Mouse (Mus musculus) cerebellum, postnatal 10 days (tissue): ENCODE data around the gene Nmnat1.
"Not testable (repeated sequence)": the region's sequence is repeated elsewhere in the genome, so short reads cannot be mapped to it uniquely, and the experiment has no call there.

ENCODE experiments used
- DNase-seq, 2 experiments: peaks; one replicate each; pipeline ENCODE4 v3.0.0; 2021; ENCODE audit warnings: mixed read lengths in 2 of 2

Gene Nmnat1

GRCm38 (mm10) chr4:149489415-149490240, 4.6 kb upstream of the Nmnat1 start:
- no peak for DNase-seq

GRCm38 (mm10) chr4:149487729-149488128, 2.7 kb upstream of the Nmnat1 start:
- no peak for DNase-seq

- peak; percentile 29 to 34 for DNase-seq
Observed at GRCm38 (mm10) chr4:149485825-149486206, 814 bp upstream of the Nmnat1 start.

GRCm38 (mm10) chr4:149484566-149484965, 436 bp downstream of the Nmnat1 start:
- no peak for DNase-seq

GRCm38 (mm10) chr4:149477078-149477477, 7.9 kb downstream of the Nmnat1 start, which contains the start of gene Tmem274:
Tmem274 (plus strand) TSS chr4:149477378.
- DNase-seq: no peak

GRCm38 (mm10) chr4:149475096-149475495, 9.9 kb downstream of the Nmnat1 start:
- DNase-seq: peak; percentile 52 to 54

- DNase-seq: no peak
Observed at GRCm38 (mm10) chr4:149469557-149469956, 15.4 kb downstream of the Nmnat1 start.

GRCm38 (mm10) chr4:149463435-149463950, 21.5 kb downstream of the Nmnat1 start:
- no peak for DNase-seq

GRCm38 (mm10) chr4:149462305-149462971, 22.6 kb downstream of the Nmnat1 start:
- no peak for DNase-seq

- peak; percentile 68 to 74 for DNase-seq
Observed at GRCm38 (mm10) chr4:149461579-149462304, 23.3 kb downstream of the Nmnat1 start.

GRCm38 (mm10) chr4:149460475-149460874, 24.5 kb downstream of the Nmnat1 start:
- DNase-seq: not testable (repeated sequence)

GRCm38 (mm10) chr4:149459425-149459824, 25.6 kb downstream of the Nmnat1 start:
- no peak for DNase-seq

- DNase-seq: no peak
Observed at GRCm38 (mm10) chr4:149458526-149458925, 26.5 kb downstream of the Nmnat1 start.

GRCm38 (mm10) chr4:149457831-149458430, 27.1 kb downstream of the Nmnat1 start:
- no peak for DNase-seq

- DNase-seq: not testable (repeated sequence)
Observed at GRCm38 (mm10) chr4:149457163-149457562, 27.8 kb downstream of the Nmnat1 start.

- DNase-seq: no peak
Observed at GRCm38 (mm10) chr4:149454879-149455278, 30.1 kb downstream of the Nmnat1 start, which contains the start of gene Rbp7. Rbp7 (minus strand) TSS chr4:149454978.

- peak; percentile 65 to 66 for DNase-seq
Observed at GRCm38 (mm10) chr4:149454263-149454662, 30.7 kb downstream of the Nmnat1 start.

- DNase-seq: peak; percentile 67 to 78
Observed at GRCm38 (mm10) chr4:149453656-149454055, 31.3 kb downstream of the Nmnat1 start.

- no peak for DNase-seq
Observed at GRCm38 (mm10) chr4:149450636-149451035, 34.4 kb downstream of the Nmnat1 start.

- DNase-seq: no peak
Observed at GRCm38 (mm10) chr4:149446309-149446708, 38.7 kb downstream of the Nmnat1 start.

GRCm38 (mm10) chr4:149445868-149446267, 39.1 kb downstream of the Nmnat1 start:
- DNase-seq: peak; percentile 75 to 78

- DNase-seq: peak; percentile 93 to 96
Observed at GRCm38 (mm10) chr4:149444964-149445701, 39.9 kb downstream of the Nmnat1 start.
